Mouse (Mus musculus) neural tube, embryonic 12.5 days (tissue): ENCODE measurements around the gene Olfr670. TPM values are rescaled to one million over a fixed set of nuclear protein-coding genes. Genes with fewer than 3 reads are reported as not detected.
"Not testable (repeated sequence)": the region's sequence is repeated elsewhere in the genome, so short reads cannot be mapped to it uniquely, and the experiment has no call there.

Experiments
- ATAC-seq: fragments of 200-750 bp; cut with Nextera tagmentation; 2 replicates; pipeline ENCODE4 v1.8.0; 2017; ENCODE audit warnings: low read depth, mild to moderate bottlenecking, moderate TSS enrichment, moderate library complexity; ENCODE audit not compliant: low FRiP score
- H3K27ac ChIP-seq: fragments of 300-500 bp; sonication (generic); 2 replicates; pipeline ENCODE4 v1.5.1; 2016
- H3K27me3 ChIP-seq: fragments of 300-500 bp; sonication (generic); replicated peaks from 2 replicates; pipeline ENCODE4 v1.6.1; 2016; ENCODE audit warnings: mild to moderate bottlenecking
- H3K36me3 ChIP-seq: fragments of 300-500 bp; sonication (generic); 2 replicates; pipeline ENCODE4 v1.6.1; 2016; ENCODE audit warnings: mild to moderate bottlenecking
- H3K4me1 ChIP-seq: fragments of 300-500 bp; sonication (generic); 2 replicates; pipeline ENCODE4 v1.6.1; 2016
- H3K4me2 ChIP-seq: fragments of 300-500 bp; sonication (generic); replicated peaks from 2 replicates; pipeline ENCODE4 v1.6.1; 2016; ENCODE audit warnings: mild to moderate bottlenecking
- H3K4me3 ChIP-seq: fragments of 300-500 bp; sonication (generic); 2 replicates; pipeline ENCODE4 v1.5.1; 2016
- H3K9ac ChIP-seq: fragments of 300-500 bp; sonication (generic); 2 replicates; pipeline ENCODE4 v1.6.1; 2016; ENCODE audit warnings: mild to moderate bottlenecking
- H3K9me3 ChIP-seq: fragments of 300-500 bp; sonication (generic); 2 replicates; pipeline ENCODE4 v1.6.1; 2016; ENCODE audit warnings: mild to moderate bottlenecking
- WGBS: fragments of 180-500 bp; shearing (Covaris S2); methylation state at CpG from one replicate; pipeline ENCODE4 v1.1.7; 2016; 5-methylcytosine and 5-hydroxymethylcytosine counted together
- polyA plus RNA-seq: library from polyadenylated mRNA; unstranded; fragments of >200 nt; fragmentation: Nextera tagmentation; extraction: Ambion mirVana; gene quantifications from 2 replicates; pipeline ENCODE4 v1.2.1, GENCODE M21; 2016

The Olfr670 gene
- polyA plus RNA-seq, result not detected in 2 replicates

- Histone ChIP-seq H3K36me3 (no peaks in the 10 kb centered on the region), H3K27ac (no peak within 1 kb of the TSS), H3K4me3 (no peak within 1 kb of the TSS), H3K9me3 (no peaks in the 10 kb centered on the region), H3K27me3 (no peaks in the 10 kb centered on the region), H3K4me1 (no peaks in the 10 kb centered on the region), H3K4me2 (no peak within 1 kb of the TSS), H3K9ac (no peak within 1 kb of the TSS)
- 62% methylated on average over 1 of the region's 1 CpGs for WGBS
- ATAC-seq, result no peak
Observed at GRCm38 (mm10) chr7:104962520-104962919, at the start of gene Olfr670. Gene Olfr670 (minus strand): TSS chr7:104962620.

- H3K36me3 ChIP-seq, result no peaks in the 10 kb centered on the region
Observed at GRCm38 (mm10) chr7:105001929-105002328, 39.5 kb upstream of the Olfr670 start, which contains the start of gene Olfr672. Gene Olfr672 (minus strand): TSS chr7:105002029.

GRCm38 (mm10) chr7:104979026-104979425 lies 16.6 kb upstream of the Olfr670 start, which contains the start of gene Olfr671:
Gene Olfr671 (minus strand): TSS chr7:104979126.
- WGBS, result 91% methylated on average over 1 of the region's 1 CpGs
- Histone ChIP-seq H3K27me3 (no peaks in the 10 kb centered on the region), H3K9me3 (peaks cover 4% of the 10 kb centered on the region; the same call in 1 of the 2 replicates), H3K27ac (no peak within 1 kb of the TSS), H3K4me2 (no peak within 1 kb of the TSS), H3K4me3 (no peak within 1 kb of the TSS), H3K9ac (no peak within 1 kb of the TSS), H3K36me3 (no peaks in the 10 kb centered on the region), H3K4me1 (no peaks in the 10 kb centered on the region)
- ATAC-seq, result no peak

More at GRCm38 (mm10) chr7:105001929-105002328, 39.5 kb upstream of the Olfr670 start, which contains the start of gene Olfr672:
- H3K27me3 ChIP-seq, result no peaks in the 10 kb centered on the region
- H3K4me3 ChIP-seq, result no peak within 1 kb of the TSS
- no peaks in the 10 kb centered on the region for H3K9me3 ChIP-seq
- H3K4me1 ChIP-seq, result no peaks in the 10 kb centered on the region
- H3K9ac ChIP-seq, result no peak within 1 kb of the TSS
- no peak within 1 kb of the TSS for H3K27ac ChIP-seq
- no peak within 1 kb of the TSS for H3K4me2 ChIP-seq
- no peak for ATAC-seq

GRCm38 (mm10) chr7:104972507-104972906 lies 10.1 kb upstream of the Olfr670 start:
- not testable (repeated sequence) for H3K9me3 ChIP-seq, H3K4me3 ChIP-seq, ATAC-seq, H3K27me3 ChIP-seq, H3K36me3 ChIP-seq, H3K27ac ChIP-seq, H3K9ac ChIP-seq, H3K4me1 ChIP-seq, H3K4me2 ChIP-seq
- 71% methylated on average over 2 of the region's 2 CpGs for WGBS

- H3K36me3 ChIP-seq, H3K4me2 ChIP-seq, H3K27ac ChIP-seq, H3K4me1 ChIP-seq, H3K9me3 ChIP-seq, ATAC-seq, H3K27me3 ChIP-seq, H3K4me3 ChIP-seq, H3K9ac ChIP-seq: not testable (repeated sequence)
- WGBS, result 91% methylated on average over 16 of the region's 16 CpGs
Observed at GRCm38 (mm10) chr7:104950234-104950633, 12.2 kb downstream of the Olfr670 start.

- Histone ChIP-seq H3K9ac (no peak within 1 kb of the TSS), H3K9me3 (no peaks in the 10 kb centered on the region), H3K36me3 (no peaks in the 10 kb centered on the region), H3K4me3 (no peak within 1 kb of the TSS), H3K4me1 (no peaks in the 10 kb centered on the region), H3K27ac (no peak within 1 kb of the TSS), H3K4me2 (no peak within 1 kb of the TSS), H3K27me3 (no peaks in the 10 kb centered on the region)
- WGBS, result 78% methylated on average over 1 of the region's 1 CpGs
- no peak for ATAC-seq
Observed at GRCm38 (mm10) chr7:104933940-104934339, 28.5 kb downstream of the Olfr670 start, which contains the start of gene Olfr669. Gene Olfr669 (plus strand): TSS chr7:104934240.

- H3K4me2 ChIP-seq, result no peak within 1 kb of the TSS
- ATAC-seq, result no peak
- no peaks in the 10 kb centered on the region for H3K27me3 ChIP-seq
- no peak within 1 kb of the TSS for H3K27ac ChIP-seq
- H3K4me1 ChIP-seq, result no peaks in the 10 kb centered on the region
- H3K36me3 ChIP-seq, result no peaks in the 10 kb centered on the region
- no peaks in the 10 kb centered on the region for H3K9me3 ChIP-seq
- H3K4me3 ChIP-seq, result no peak within 1 kb of the TSS
- H3K9ac ChIP-seq, result no peak within 1 kb of the TSS
- 73% methylated on average over 1 of the region's 1 CpGs for WGBS
Observed at GRCm38 (mm10) chr7:104927957-104928356, 34.5 kb downstream of the Olfr670 start, which contains the start of gene Olfr668. Gene Olfr668 (minus strand): TSS chr7:104928057.

- ATAC-seq, result no peak
- H3K36me3 ChIP-seq, result no peaks in the 10 kb centered on the region
- no peak within 1 kb of the TSS for H3K27ac ChIP-seq
- H3K4me3 ChIP-seq, result no peak within 1 kb of the TSS
- no peaks in the 10 kb centered on the region for H3K9me3 ChIP-seq
- no peaks in the 10 kb centered on the region for H3K27me3 ChIP-seq
- H3K4me1 ChIP-seq, result no peaks in the 10 kb centered on the region
- H3K4me2 ChIP-seq, result no peak within 1 kb of the TSS
- WGBS, result 90% methylated on average over 1 of the region's 1 CpGs
- no peak within 1 kb of the TSS for H3K9ac ChIP-seq
Observed at GRCm38 (mm10) chr7:104921382-104921781, 41.0 kb downstream of the Olfr670 start, which contains the start of gene Olfr667. Gene Olfr667 (minus strand): TSS chr7:104921482.

Other genes starting within 250 kb of the Olfr670 start
- gene Usp17le, start 185.2 kb downstream of the Olfr670 start, polyA plus RNA-seq, result not detected in 2 replicates
- gene Usp17lb, start 120.0 kb downstream of the Olfr670 start, polyA plus RNA-seq, result not detected in 2 replicates
- gene Usp17la, start 105.6 kb downstream of the Olfr670 start, polyA plus RNA-seq, result not detected in 2 replicates
- gene Olfr665, start 84.6 kb downstream of the Olfr670 start, polyA plus RNA-seq, result not detected in 2 replicates
- not detected in 2 replicates for gene Olfr666, start 66.7 kb downstream of the Olfr670 start, polyA plus RNA-seq
- not detected in 2 replicates for gene Olfr667, start 41.1 kb downstream of the Olfr670 start, polyA plus RNA-seq
- gene Olfr668, start 34.6 kb downstream of the Olfr670 start, polyA plus RNA-seq, result not detected in 2 replicates
- gene Olfr669, start 28.4 kb downstream of the Olfr670 start, polyA plus RNA-seq, result not detected in 2 replicates
- not detected in 2 replicates for gene Olfr671, start 16.5 kb upstream of the Olfr670 start, polyA plus RNA-seq
- gene Olfr672, start 39.4 kb upstream of the Olfr670 start, polyA plus RNA-seq, result not detected in 2 replicates
- not detected in 2 replicates for gene Olfr675, start 65.8 kb upstream of the Olfr670 start, polyA plus RNA-seq
- not detected in 2 replicates for gene Olfr676, start 70.1 kb upstream of the Olfr670 start, polyA plus RNA-seq
- gene Olfr677, start 88.8 kb upstream of the Olfr670 start, polyA plus RNA-seq, result not detected in 2 replicates
- not detected in 2 replicates for gene Olfr678, start 101.9 kb upstream of the Olfr670 start, polyA plus RNA-seq
- gene Olfr679, start 118.6 kb upstream of the Olfr670 start, polyA plus RNA-seq, result not detected in 2 replicates
- not detected in 2 replicates for gene Olfr680-ps1, start 130.2 kb upstream of the Olfr670 start, polyA plus RNA-seq
- gene Olfr681, start 154.2 kb upstream of the Olfr670 start, polyA plus RNA-seq, result not detected in 2 replicates
- gene Olfr683, start 184.4 kb upstream of the Olfr670 start, polyA plus RNA-seq, result not detected in 2 replicates
- gene Olfr684, start 201.0 kb upstream of the Olfr670 start, polyA plus RNA-seq, result not detected in 2 replicates
- gene Olfr685, start 223.4 kb upstream of the Olfr670 start, polyA plus RNA-seq, result not detected in 2 replicates
- gene Olfr686, start 244.9 kb upstream of the Olfr670 start, polyA plus RNA-seq, result not detected in 2 replicates